Mouse (Mus musculus) layer of hippocampus, adult 9-10 months (tissue): ENCODE data around the gene Myo3b.

Experiments used
- DNase-seq: peaks from one replicate; pipeline ENCODE4 v3.0.0; 2022; ENCODE audit warnings: low spot score

The Myo3b gene

DNA sequence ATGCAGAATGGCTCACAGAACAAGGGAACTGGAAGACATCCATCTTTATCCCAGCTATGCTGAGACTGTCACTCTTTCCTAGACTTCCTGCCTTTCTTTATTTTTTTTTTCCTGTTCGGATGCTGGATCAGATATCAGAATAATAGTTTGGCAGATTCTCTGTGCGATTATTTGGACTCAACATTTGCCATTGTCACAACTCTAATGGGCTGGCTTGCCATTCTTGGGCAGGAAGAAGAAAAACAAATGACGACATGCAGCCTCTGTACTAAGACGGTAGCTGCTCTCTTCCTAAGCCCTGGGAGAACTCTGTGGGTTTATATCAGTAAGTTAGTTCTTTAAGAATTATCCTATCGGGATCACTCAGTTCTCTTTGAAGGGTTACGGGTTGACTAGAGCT is 89.7 kb downstream of the Myo3b start:
- DNase-seq: no peak

- no peak for DNase-seq
These were observed 90.6 kb downstream of the Myo3b start for GRCm38 (mm10) chr2:70129566-70129965.

GRCm38 (mm10) chr2:70133281-70133680 is 94.4 kb downstream of the Myo3b start:
- DNase-seq: no peak

DNA sequence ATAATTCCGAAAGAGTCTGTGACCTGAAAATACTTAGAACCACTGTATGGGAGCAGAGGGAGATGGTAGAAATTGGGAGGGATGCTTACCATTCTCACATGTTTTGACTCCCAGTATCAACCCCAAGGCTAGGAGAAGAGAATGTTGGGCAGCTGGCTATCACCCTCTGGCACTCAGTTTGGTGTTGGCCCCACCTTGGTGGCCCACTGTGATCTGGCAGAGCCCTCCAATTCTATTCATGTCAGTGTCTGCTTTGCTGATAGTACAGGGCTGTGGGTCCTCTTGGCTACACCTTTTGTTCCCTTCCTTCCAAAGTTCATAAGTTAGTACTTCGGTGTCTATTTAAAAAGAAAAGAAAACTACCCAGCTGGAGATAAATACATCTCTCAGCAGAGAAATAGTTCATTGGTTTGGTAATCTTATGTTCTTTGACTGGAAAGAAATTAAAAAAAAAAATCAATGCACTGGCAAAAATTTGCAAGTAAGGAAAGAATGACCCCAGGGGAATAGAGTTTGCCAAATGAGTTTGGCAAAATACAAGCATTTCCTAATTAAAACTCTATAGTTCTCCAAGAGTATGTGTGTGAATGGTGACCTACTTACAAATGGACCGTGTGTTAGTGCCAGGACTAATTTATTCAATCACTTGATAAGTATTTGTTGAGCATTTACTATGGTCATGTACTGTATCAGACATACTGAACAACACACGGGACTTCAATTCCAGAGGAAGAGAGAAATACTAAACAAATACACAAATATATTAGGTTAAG is 98.5 kb downstream of the Myo3b start:
- DNase-seq: no peak

DNA sequence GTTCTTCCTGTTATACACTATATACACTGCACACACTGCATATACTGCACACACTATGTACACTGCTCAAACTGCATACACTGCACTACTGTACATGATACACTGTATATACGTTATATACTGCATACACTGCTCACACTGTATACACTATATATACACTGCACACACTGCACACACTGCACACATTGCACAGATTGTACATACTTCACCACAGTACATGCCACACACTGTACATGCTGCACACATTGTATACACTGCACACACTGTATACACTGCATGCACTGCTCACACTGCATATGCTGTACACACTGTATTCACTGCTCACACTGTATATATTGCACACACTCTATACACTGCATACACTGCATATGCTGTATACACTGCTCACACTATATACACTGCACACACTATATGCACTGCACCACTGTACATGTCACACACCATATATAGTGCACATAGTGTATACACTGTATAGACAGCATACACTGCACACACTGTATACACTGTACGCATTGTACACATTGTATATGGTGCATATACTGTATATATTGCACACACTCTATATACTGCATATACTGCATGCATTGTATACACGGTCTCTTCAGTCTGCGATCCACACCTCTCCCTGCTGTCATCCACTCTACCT is 104.7 kb downstream of the Myo3b start:
- no peak for DNase-seq

DNA sequence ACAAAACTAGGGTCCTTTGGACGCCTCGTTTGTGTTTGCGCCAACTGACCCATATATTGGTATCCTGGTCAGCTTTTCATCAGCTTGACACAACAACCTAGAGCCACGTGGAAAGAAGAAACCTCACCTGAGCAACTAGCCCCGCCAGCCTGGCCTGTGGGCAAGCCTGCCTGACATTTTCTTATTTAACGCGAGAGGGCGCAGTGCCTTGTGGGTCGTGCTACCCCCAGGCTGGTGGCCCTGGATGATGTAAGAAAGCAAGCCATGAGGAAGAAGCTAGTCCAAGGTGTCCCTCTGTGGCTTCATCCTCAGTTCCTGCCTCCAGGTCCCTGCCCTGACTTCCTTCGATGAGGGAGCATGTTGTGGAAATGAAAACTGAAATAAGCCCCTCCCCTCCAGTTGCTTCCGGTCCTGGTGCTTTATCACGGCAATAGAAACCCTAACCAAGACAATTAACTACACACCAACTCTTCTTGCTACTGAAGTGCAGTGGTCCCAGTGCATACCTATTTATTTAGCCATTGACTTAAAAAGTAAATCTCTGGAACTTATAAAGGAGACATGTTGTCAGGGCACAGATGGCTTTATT is 108.2 kb downstream of the Myo3b start:
- no peak for DNase-seq

DNA sequence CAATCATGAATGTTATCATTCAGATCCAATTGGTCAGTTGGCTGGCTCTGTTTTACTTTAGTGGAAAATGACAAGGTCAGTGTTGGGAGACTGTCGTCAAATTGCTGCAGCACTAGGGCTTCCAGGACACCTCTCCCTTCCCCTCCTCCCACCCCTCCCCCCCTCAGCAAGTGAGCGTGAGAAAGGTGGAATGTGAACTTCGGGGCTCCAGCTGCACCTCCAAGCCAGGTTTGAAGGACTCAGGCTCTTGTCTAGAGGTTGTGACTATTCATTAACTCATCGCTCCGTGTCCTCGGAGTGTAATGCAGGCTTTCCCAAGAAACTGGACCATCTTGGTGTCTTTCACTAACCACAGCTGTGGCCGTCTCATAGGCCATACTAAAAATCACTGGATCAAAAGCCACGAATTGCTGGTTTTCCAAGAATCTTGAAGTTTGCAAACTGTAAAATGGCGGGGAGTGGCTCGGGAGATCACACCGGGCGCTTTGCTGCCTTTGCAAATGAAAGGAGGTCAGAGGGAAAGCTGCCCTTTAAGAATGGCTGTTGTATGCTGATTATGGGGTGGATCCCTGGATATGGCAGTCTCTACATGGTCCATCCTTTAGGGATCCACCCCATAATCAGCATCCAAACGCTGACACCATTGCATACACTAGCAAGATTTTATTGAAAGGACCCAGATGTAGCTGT is 110.0 kb downstream of the Myo3b start:
- DNase-seq: no peak

DNA sequence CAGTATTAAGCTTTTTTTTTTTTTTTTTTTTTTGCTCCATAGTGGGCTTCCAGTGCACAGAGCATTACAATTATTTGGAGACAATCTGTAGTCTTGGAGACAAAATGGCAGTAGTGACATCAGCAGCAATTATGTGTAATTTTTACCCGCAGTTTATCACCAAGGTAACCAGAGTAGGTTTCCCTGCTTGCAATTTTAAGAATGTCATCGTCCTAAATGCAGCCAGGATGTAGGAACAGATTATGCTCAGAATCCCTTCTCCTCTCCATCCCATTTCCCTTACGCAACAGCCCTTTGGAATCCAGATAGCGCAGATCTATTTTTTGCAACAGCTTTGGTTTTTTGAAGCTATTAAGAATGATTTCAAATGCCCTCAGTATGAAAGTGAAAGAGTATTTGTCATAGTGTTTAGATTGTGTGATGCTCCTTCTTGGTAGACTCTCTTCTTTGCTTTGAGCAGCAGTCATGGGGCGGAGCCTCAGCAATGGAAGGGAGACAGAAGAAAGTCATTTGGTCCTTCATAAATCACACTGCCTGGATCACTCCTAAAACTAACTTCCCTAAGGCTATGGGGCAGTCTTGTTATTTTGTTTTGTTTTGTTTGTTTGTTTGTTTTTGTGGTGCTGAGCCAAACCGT is 111.6 kb downstream of the Myo3b start:
- DNase-seq: peak; percentile 49

- DNase-seq: no peak
These were observed 113.0 kb downstream of the Myo3b start for GRCm38 (mm10) chr2:70151930-70152329.

- DNase-seq: no peak
These were observed 116.4 kb downstream of the Myo3b start for GRCm38 (mm10) chr2:70155226-70155836.

DNA sequence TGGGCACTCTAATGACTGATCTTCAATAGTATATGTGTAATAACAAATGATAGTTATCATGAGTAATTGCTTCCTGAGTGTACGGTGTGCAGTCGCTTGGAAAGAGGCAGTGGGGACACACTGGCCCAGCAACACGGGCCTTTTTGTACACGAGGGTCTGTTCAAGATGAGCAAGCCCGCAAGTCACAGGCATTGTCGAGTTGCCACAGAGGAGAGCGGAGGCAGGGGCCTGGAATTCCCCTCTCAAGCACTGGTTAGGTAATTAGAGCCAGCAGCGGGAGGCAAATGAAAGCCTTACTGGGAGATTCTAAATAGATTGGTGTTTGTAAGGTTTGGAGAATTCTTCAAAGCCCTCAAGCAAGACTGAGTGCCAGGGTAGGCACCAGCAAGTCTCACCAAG is 120.6 kb downstream of the Myo3b start:
- no peak for DNase-seq

DNA sequence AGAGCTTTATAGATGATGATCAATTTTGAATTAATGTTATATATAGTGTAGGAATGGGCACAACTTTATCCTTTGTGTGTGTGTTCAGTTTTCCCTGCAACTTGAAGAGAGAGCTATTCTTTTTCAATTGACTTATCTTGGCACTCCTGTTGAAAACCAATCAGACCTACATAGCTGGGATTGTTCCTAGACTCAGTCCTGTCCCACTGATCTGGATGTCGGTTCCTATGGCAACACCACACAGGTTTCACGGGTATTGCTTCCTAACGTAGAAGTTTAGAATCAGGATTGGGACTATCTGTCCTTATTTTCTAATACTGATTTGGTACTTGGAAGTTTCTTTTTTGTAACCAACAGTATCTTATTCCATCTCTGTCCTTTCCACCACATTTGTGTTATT is 127.3 kb downstream of the Myo3b start:
- no peak for DNase-seq

DNA sequence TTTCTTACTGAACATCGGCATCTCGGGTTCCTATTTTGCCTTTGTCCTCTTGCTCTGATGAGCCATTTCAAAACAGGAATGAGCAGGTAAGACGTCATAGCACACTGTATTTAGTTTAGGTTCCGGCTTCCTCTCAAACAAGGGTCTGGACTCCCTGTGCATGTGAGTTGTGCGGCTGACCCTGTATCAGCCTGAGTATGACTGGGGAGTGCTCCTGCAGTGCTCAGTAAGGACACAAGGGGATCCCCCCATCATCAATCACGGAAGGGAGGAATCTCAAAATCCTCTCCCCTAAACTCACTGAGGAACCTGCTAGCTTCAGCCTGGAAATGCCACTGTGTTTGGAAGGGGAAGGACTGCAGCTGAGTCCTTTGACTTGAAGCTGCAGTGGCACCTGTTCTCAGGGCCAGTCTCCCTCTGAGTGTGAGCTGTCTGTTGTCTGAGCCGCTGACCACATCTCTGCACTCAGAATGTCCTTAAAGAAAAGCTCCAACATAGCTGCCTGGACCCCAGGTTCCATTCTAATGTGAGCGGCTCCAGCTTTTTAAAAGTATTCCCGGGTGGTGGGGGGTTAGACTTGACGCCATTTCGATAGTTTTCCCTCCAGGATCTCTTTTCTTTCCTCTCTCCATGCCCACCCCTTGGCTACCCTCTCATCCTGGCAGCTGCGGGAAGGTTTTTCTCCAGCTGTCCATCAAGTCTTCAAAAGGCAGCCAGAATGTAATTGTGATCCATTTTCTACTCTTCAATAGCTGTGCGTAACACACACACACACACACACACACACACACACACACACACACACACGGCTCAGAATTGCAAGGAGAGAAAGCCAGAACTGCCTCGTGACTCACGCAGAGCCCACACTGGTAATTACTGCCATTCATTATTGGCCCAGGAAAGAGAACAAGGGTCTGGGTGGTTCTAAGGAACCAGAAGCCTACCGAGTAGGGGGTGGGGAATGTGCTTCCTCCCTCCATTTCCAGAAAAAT is 129.3 kb downstream of the Myo3b start:
- DNase-seq: no peak

- no peak for DNase-seq
These were observed 131.5 kb downstream of the Myo3b start for GRCm38 (mm10) chr2:70170469-70170868.

GRCm38 (mm10) chr2:70176823-70177708 is 138.1 kb downstream of the Myo3b start:
- no peak for DNase-seq

- no peak for DNase-seq
These were observed 138.7 kb downstream of the Myo3b start for GRCm38 (mm10) chr2:70177709-70178030.

- DNase-seq: no peak
These were observed 139.3 kb downstream of the Myo3b start for GRCm38 (mm10) chr2:70178241-70178640.

- DNase-seq: no peak
These were observed 143.3 kb downstream of the Myo3b start for GRCm38 (mm10) chr2:70182150-70182670.

- no peak for DNase-seq
These were observed 148.1 kb downstream of the Myo3b start for GRCm38 (mm10) chr2:70187040-70187439.
